Mouse (Mus musculus): ENCODE measurements around the gene Myh11.

GRCm38 (mm10) chr16:14291223-14291622 is at the start of gene Myh11:
- TF ChIP-seq HCFC1 (IDR thresholded peaks at IDR 0.05; ENCODE audit: borderline replicate concordance, insufficient read depth, low read length) (no peak), MAFK (IDR thresholded peaks at IDR 0.05; ENCODE audit: insufficient read depth, low read depth, low read length) (no peak), ZNF384 (IDR thresholded peaks at IDR 0.05; ENCODE audit: low read depth, low read length) (no peak), ZC3H11A (IDR thresholded peaks at IDR 0.05; ENCODE audit: borderline replicate concordance, low read depth, low read length) (no peak)

Measured in ES-E14 (cell line).